Mouse (Mus musculus): ENCODE measurements around the gene Farp1. TPM values are rescaled to one million over a fixed set of nuclear protein-coding genes. Genes with fewer than 3 reads are reported as not detected.

The Farp1 gene
- polyA plus RNA-seq, 1 experiment from 2014 or later, result 36.8 TPM

GRCm38 (mm10) chr14:121199789-121200188 is 164.8 kb downstream of the Farp1 start:
- 49% methylated on average over 8 of the region's 8 CpGs for WGBS
- H3K27ac ChIP-seq (ENCODE audit: low read depth), result no peak overlapping the region; the same call in 1 of the 2 replicates
- H3K4me1 ChIP-seq (ENCODE audit: insufficient read depth), result peaks cover 10% of the 10 kb centered on the region
- TF ChIP-seq CTCF (IDR thresholded peaks at IDR 0.05; ENCODE audit: low read depth), result no peak
- H3K9ac ChIP-seq, result no peak overlapping the region
- DNase-seq (peak; percentile 58), ATAC-seq (ENCODE audit: insufficient read depth) (peak; percentile 79)
- peaks cover 8% of the 10 kb centered on the region; the same call in 1 of the 2 replicates for H3K9me3 ChIP-seq (ENCODE audit: low read depth, low read length)
- H3K27me3 ChIP-seq (ENCODE audit: insufficient read depth, low read length), result no peaks in the 10 kb centered on the region
- H3K4me3 ChIP-seq (ENCODE audit: low read depth, low read length), result no peak overlapping the region
- H3K4me2 ChIP-seq, result no peak overlapping the region
- no peaks in the 10 kb centered on the region for H3K36me3 ChIP-seq (ENCODE audit: insufficient read depth)

GRCm38 (mm10) chr14:121200353-121200752 is 165.4 kb downstream of the Farp1 start:
- DNase-seq, result no peak
- no peak overlapping the region for H3K4me2 ChIP-seq
- no peak overlapping the region for H3K9ac ChIP-seq
- TF ChIP-seq CTCF (IDR thresholded peaks at IDR 0.05; ENCODE audit: low read depth), result no peak
- H3K4me1 ChIP-seq (ENCODE audit: insufficient read depth), result peaks cover 15% of the 10 kb centered on the region
- ATAC-seq (ENCODE audit: insufficient read depth), result no peak
- H3K36me3 ChIP-seq (ENCODE audit: insufficient read depth), result no peaks in the 10 kb centered on the region
- H3K27me3 ChIP-seq (ENCODE audit: insufficient read depth, low read length), result no peaks in the 10 kb centered on the region
- H3K9me3 ChIP-seq (ENCODE audit: low read depth, low read length), result peaks cover 7% of the 10 kb centered on the region; the same call in 1 of the 2 replicates
- 69% methylated on average over 8 of the region's 8 CpGs for WGBS
- no peak overlapping the region for H3K4me3 ChIP-seq (ENCODE audit: low read depth, low read length)
- no peak overlapping the region for H3K27ac ChIP-seq (ENCODE audit: low read depth)

- no peaks in the 10 kb centered on the region for H3K36me3 ChIP-seq (ENCODE audit: insufficient read depth)
- no peak overlapping the region for H3K9ac ChIP-seq
- TF ChIP-seq CTCF (IDR thresholded peaks at IDR 0.05; ENCODE audit: low read depth), result no peak
- no peak overlapping the region for H3K27ac ChIP-seq (ENCODE audit: low read depth)
- H3K4me1 ChIP-seq (ENCODE audit: insufficient read depth), result peaks cover 16% of the 10 kb centered on the region
- 80% methylated on average over 6 of the region's 6 CpGs for WGBS
- H3K27me3 ChIP-seq (ENCODE audit: insufficient read depth, low read length), result no peaks in the 10 kb centered on the region
- no peak overlapping the region for H3K4me2 ChIP-seq
- ATAC-seq (ENCODE audit: insufficient read depth) (no peak), DNase-seq (no peak)
- H3K9me3 ChIP-seq (ENCODE audit: low read depth, low read length), result 0 out of 2 replicates have a peak, but pooled peaks cover 2% of the 10 kb centered on the region
- H3K4me3 ChIP-seq (ENCODE audit: low read depth, low read length), result no peak overlapping the region
These were observed 166.2 kb downstream of the Farp1 start for GRCm38 (mm10) chr14:121201178-121201577.

- ATAC-seq (ENCODE audit: insufficient read depth) (no peak), DNase-seq (peak; percentile 57)
- no peaks in the 10 kb centered on the region for H3K27me3 ChIP-seq (ENCODE audit: insufficient read depth, low read length)
- H3K4me1 ChIP-seq (ENCODE audit: insufficient read depth), result peaks cover 6% of the 10 kb centered on the region; the same call in 1 of the 2 replicates
- peak overlapping the region; percentile 62; the same call in 1 of the 2 replicates for H3K27ac ChIP-seq (ENCODE audit: low read depth)
- H3K4me2 ChIP-seq, result no peak overlapping the region
- H3K9ac ChIP-seq, result no peak overlapping the region
- H3K9me3 ChIP-seq (ENCODE audit: low read depth, low read length), result no peaks in the 10 kb centered on the region
- no peaks in the 10 kb centered on the region for H3K36me3 ChIP-seq (ENCODE audit: insufficient read depth)
- TF ChIP-seq CTCF (IDR thresholded peaks at IDR 0.05; ENCODE audit: low read depth), result no peak
- 28% methylated on average over 3 of the region's 3 CpGs for WGBS
- no peak overlapping the region for H3K4me3 ChIP-seq (ENCODE audit: low read depth, low read length)
These were observed 170.5 kb downstream of the Farp1 start for GRCm38 (mm10) chr14:121205459-121205858.

- no peak for ATAC-seq (ENCODE audit: insufficient read depth)
These were observed 172.6 kb downstream of the Farp1 start for GRCm38 (mm10) chr14:121207441-121208158.

GRCm38 (mm10) chr14:121208159-121208515 is 173.1 kb downstream of the Farp1 start:
- Histone ChIP-seq H3K9me3 (ENCODE audit: low read depth, low read length) (no peaks in the 10 kb centered on the region), H3K27me3 (ENCODE audit: insufficient read depth, low read length) (no peaks in the 10 kb centered on the region), H3K4me1 (ENCODE audit: insufficient read depth) (peaks cover 6% of the 10 kb centered on the region; the same call in 1 of the 2 replicates), H3K4me2 (no peak overlapping the region), H3K4me3 (ENCODE audit: low read depth, low read length) (no peak overlapping the region), H3K36me3 (ENCODE audit: insufficient read depth) (peaks cover 9% of the 10 kb centered on the region; the same call in 1 of the 2 replicates), H3K27ac (ENCODE audit: low read depth) (no peak overlapping the region), H3K9ac (no peak overlapping the region)
- DNase-seq (no peak), ATAC-seq (ENCODE audit: insufficient read depth) (no peak)
- TF ChIP-seq CTCF (IDR thresholded peaks at IDR 0.05; ENCODE audit: low read depth), result no peak
- WGBS, result 51% methylated on average over 3 of the region's 3 CpGs

More at GRCm38 (mm10) chr14:121207441-121208158, 172.6 kb downstream of the Farp1 start:
- no peaks in the 10 kb centered on the region for H3K9me3 ChIP-seq (ENCODE audit: low read depth, low read length)
- no peak overlapping the region for H3K4me3 ChIP-seq (ENCODE audit: low read depth, low read length)
- peaks cover 7% of the 10 kb centered on the region; the same call in 1 of the 2 replicates for H3K36me3 ChIP-seq (ENCODE audit: insufficient read depth)
- H3K4me1 ChIP-seq (ENCODE audit: insufficient read depth), result peaks cover 6% of the 10 kb centered on the region; the same call in 1 of the 2 replicates
- no peak for TF ChIP-seq CTCF (IDR thresholded peaks at IDR 0.05; ENCODE audit: low read depth)
- no peak overlapping the region for H3K27ac ChIP-seq (ENCODE audit: low read depth)
- no peak for DNase-seq
- no peak overlapping the region for H3K9ac ChIP-seq
- H3K27me3 ChIP-seq (ENCODE audit: insufficient read depth, low read length), result no peaks in the 10 kb centered on the region
- 62% methylated on average over 15 of the region's 15 CpGs for WGBS
- no peak overlapping the region for H3K4me2 ChIP-seq

GRCm38 (mm10) chr14:121210318-121210717 is 175.3 kb downstream of the Farp1 start:
- Histone ChIP-seq H3K27ac (ENCODE audit: low read depth) (no peak overlapping the region), H3K9me3 (ENCODE audit: low read depth, low read length) (no peaks in the 10 kb centered on the region), H3K9ac (no peak overlapping the region), H3K4me1 (ENCODE audit: insufficient read depth) (peaks cover 5% of the 10 kb centered on the region; the same call in 1 of the 2 replicates), H3K36me3 (ENCODE audit: insufficient read depth) (peaks cover 9% of the 10 kb centered on the region; the same call in 1 of the 2 replicates), H3K4me3 (ENCODE audit: low read depth, low read length) (no peak overlapping the region), H3K4me2 (no peak overlapping the region), H3K27me3 (ENCODE audit: insufficient read depth, low read length) (no peaks in the 10 kb centered on the region)
- 51% methylated on average over 3 of the region's 3 CpGs for WGBS
- DNase-seq, result no peak
- TF ChIP-seq CTCF (IDR thresholded peaks at IDR 0.05; ENCODE audit: low read depth), result no peak
- no peak for ATAC-seq (ENCODE audit: insufficient read depth)

Measured in lung, embryonic 14.5 days (tissue).